Mouse (Mus musculus) T-helper 17 cell (primary cell): Measurements from ENCODE around the gene Ctnnal1.

Source experiments
- in situ Hi-C, 2 experiments: fragments of 300-600 bp; cut with MboI, MseI; formaldehyde crosslinking; loops; 1 replicate in 1 of 2; 2 replicates in 1 of 2; pipeline ENCODE4 v1.15.1; 2025; ENCODE audit warnings: high pct_unique_total_duplicates in 2 of 2

Gene Ctnnal1

DNA sequence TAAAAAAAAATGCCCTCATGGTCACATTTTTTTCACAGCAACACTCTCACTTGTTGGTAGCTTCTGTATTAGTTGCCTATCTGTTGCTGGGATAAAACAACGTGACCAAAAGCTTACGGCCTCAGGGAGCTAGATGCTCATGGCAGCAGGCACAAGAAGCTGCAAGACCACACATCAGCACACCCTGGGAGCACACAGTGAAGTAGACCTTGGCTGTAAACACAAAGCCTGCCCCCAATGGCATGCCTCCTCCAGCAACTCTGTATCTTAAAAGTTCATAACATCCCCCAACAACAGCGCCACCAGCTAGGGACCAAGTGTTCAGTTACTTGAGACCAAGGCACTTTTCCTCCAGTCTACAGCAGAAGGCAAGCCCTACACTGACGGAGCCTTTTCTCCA is 55.9 kb downstream of the Ctnnal1 start:
- in situ Hi-C loops: no loop called here

DNA sequence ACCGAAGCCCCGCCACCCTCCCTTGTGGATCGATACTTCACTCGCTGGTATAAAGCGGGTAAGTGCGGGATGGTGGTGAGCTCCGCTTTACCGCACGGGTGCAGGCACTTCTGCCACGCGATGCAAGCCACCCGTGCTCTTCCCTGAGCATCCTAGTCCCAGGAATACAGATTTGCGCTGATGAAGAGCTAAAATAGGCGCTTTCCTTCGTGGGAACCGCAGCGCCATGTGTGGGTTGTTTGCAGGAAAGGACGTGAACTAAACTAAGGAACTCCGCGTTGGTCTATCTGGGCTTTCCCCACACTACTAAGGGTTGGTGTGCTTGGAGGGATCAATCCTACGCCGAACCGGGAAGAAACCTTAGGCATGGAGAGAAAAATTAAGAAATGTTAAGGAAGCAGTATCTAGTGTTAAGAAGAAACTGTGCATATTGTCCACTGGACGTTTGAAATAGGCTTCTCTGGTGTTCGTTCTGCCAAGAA is 62.3 kb downstream of the Ctnnal1 start:
- in situ Hi-C loops: no loop called here

DNA sequence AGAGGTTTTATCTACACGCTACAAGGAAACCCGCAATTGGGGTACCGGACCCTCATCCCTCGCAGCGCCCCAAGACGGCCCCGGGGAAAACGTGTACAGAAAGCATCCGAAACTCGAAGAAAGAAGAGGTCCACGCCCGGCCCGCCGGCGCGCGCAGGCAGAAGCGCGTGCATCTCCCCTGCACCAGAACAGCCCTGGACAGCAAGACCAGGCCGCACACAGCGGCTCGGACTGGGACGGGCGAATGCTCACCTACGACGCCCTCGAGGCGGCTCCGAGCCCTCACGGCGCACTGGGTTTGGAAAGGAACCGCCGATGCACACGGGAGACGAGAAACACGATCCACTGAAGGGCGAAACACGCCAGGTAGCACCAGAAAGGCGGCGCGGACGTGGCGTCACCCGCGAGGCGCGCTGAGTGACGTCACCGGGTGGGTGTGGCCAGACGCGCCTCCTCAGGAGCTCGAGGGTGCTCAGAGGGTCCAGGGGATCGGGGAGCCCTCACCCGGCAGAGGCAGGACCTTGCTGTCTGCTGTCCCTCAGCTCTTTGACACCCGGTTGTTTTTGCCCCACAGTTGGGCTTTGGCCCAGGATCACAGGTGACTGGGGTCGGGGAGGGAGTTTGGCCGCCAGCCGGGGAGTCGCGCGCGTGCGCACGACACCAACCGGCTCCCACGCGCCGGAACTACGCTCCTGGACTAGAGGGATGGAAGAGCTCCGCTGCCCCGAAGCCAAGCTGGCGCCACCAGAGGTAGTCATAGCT is 62.9 kb downstream of the Ctnnal1 start, which contains the start of the genes Elp1 and Fam206a:
Gene Elp1 (minus strand): TSS at position 425 of the 762 bp plus-strand sequence.
Gene Fam206a (plus strand): TSS at position 439 of the 762 bp plus-strand sequence.
- in situ Hi-C loops: no loop called here

DNA sequence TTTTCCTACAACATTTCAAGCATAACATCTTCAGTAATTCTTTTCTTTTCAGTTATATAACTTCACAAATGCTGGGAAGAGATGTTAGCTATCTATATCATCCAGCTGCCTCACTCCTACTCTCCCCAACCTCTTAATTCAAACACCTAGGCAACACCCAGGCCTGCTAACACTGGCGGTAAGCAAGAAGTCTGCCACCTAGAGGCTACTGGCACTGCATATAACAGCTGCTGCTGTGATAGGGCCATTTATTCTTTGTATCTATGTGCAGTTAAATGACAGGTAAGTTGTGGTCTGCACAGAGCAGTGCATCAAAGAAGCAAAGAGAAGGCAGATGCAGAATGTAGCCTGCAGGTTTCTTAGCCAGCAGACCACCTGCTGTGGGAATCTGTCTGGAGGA is 73.6 kb downstream of the Ctnnal1 start:
- in situ Hi-C loops: loop anchor here in 1 of 2 experiments (10.0 kb wide), 1 partner anchor 1427 kb away; no protein-coding TSS in a partner anchor

DNA sequence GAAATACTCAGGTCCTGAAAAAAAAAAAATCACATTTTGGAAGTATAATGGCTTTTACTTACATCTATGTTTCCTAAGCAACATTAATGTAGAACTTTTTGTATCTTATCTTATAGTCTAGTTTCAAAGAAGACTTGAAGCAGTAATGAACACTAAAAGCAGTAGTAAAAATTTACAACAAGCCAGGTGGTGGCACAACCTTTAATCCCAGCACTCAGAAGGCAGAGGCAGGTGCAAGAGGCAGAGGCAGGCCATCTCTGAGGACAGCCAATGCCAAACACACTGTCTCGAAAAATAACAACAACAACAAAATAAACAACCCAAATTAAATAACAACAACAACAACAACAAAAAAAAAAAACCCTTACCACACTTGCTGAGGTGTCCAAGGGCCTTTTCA is 93.9 kb downstream of the Ctnnal1 start:
- in situ Hi-C loops: no loop called here

DNA sequence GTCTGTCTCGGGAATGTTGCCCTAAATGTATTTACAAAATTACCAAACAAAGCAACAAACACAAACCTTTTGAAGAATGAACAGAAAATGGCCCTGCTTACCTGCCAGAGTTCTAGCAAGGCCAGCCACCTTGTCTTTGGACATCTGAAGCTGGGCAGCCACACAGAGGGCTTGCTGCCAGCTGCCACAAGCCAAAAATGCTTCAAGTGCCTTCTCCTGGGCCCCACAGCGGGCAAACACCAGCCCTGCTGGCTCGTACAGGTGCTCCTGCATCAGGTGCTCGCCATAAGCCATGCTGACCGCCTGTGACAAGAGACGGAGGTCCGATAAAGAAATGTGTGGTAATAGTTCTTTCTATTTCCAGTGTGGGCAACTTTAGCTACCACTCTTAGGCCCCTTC is 96.1 kb downstream of the Ctnnal1 start:
- in situ Hi-C loops: no loop called here

DNA sequence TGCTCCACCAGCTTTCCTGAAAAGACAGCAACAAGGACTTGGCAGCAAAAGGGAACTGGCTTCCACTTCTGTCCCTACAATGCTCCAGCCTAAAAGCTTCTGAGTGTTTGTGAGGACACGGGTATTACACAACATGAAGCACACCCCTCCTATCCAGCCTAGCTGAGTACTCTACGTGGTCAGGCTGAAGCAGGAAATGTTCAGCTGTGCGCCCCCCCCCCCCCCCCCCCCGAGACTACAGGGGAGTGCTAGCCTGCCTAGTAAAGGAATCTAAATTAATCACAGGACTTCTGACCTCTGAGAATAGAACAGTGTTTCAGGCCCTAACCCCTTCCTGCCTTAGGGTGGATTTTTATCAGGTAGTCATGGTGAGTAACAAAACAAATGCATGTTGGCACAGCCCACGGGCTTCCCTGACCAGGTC is 97.1 kb downstream of the Ctnnal1 start:
- in situ Hi-C loops: no loop called here
